Mouse (Mus musculus) embryo, embryonic 10 days (tissue): ENCODE data around the gene Prss57.

Experiments used
- DNase-seq: peaks from one replicate; pipeline ENCODE4 v3.0.0-alpha.2; 2015; ENCODE audit warnings: low spot score

Prss57 gene

GRCm38 (mm10) chr10:79807826-79808225, 17.1 kb upstream of the Prss57 start:
- DNase-seq = no peak

GRCm38 (mm10) chr10:79806972-79807371, 16.2 kb upstream of the Prss57 start:
- no peak for DNase-seq

DNA sequence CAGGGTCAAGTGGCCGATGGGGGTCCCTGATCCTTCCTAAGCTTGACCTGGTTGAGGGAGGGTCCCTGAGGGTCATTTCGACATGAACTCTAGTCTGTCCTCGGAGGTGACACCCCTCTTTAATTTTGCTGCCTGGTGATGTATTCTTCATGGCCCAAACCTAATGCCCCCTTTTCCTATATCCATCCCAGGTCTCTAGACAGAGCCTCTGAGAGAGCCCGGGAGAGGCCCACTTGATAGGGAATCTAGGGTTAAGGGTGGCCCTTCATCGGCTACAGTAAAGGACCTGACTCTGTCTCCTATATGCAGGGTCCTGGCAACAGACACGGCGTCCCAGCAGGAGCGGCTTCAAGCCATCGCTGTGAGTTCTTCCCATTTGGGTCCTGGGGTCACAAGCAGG, 15.6 kb upstream of the Prss57 start:
- no peak for DNase-seq

GRCm38 (mm10) chr10:79805636-79806035, 14.9 kb upstream of the Prss57 start:
- no peak for DNase-seq

DNA sequence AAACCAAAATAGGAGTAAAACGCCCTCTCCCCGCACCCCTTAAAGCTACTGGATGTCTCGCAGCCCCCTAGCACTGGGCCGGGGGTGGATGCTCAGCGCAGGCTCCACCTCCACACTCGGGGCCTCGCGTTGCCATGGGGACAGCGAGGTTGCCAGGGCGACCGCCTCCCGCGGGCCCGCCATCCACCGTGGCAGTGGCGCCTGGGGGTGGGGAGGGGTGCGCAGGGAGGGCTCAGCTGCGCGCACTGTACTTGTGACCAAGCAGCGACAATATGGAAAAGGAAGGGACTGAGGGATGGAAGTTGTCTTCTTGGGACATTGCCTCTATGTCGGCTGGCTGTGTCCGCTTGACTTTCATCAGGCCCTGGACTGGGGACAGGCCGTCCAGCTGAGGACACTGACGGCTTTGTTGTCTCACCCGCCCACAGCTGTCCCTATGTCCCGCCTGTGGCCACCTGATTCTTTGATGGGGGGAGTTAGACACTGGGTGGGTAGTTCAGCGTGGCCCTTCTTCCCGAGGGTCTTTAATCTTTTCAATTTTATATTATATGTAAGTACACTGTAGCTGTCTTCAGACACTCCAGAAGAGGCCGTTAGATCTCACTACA, 13.1 kb upstream of the Prss57 start:
- DNase-seq = peak; percentile 87

GRCm38 (mm10) chr10:79802331-79802971, 11.7 kb upstream of the Prss57 start:
- DNase-seq = no peak

GRCm38 (mm10) chr10:79801837-79802236, 11.1 kb upstream of the Prss57 start:
- no peak for DNase-seq

GRCm38 (mm10) chr10:79800508-79800907, 9.7 kb upstream of the Prss57 start:
- no peak for DNase-seq

DNA sequence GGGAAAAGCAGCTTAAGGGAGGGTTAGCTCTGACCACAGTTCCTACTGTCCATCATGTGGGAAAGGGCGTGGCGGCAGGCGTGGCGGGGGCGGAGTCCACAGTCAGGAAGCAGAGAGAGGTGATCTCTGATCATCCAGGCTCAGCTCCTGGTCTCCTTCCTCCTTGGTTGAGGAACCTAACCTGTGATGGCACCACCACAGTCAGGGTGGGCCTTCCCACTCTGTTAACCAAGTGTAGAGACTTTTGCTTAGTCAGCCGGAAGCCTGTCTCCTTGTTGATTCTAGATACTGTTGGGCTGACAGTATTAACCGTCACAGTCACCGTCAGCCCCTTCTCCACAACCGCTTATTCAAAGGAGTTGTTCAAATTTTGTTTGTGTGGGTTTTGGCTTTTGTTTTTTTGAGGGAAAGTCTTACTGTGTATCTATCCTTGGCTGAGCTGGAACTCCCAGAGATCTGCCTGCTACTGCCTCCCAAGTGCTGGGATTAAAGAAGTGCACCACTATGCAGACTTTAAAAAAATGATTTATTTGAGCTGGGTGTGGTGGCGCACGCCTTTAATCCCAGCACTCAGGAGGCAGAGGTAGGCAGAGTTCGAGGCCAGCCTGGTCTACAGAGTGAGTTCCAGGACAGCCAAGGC, 7.6 kb upstream of the Prss57 start:
- no peak for DNase-seq

DNA sequence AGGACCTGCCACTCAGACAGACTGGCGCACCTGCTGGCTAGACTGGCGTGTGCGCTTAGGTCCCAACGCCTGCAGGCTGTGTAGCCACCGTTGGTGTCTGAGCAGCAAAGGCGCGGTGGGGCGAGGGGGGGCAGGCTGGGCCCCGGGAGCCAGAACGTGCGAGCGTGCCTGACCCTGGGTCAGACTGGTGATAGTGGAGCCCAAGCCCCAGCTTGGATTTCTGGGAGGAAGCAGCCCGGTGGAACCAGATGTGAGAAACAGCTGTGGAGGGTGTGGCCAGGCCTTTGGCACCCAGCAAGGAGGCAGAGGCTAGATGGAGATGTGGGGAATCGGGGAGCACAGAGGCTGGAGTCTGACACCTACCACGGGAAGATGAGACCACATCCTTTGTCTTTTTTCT, 6.6 kb upstream of the Prss57 start:
- no peak for DNase-seq

GRCm38 (mm10) chr10:79795905-79796304, 5.1 kb upstream of the Prss57 start:
- DNase-seq = no peak

GRCm38 (mm10) chr10:79794491-79794931, 3.8 kb upstream of the Prss57 start:
- DNase-seq = peak; percentile 67

GRCm38 (mm10) chr10:79793738-79794490, 3.2 kb upstream of the Prss57 start:
- DNase-seq = peak; percentile 60

- DNase-seq = peak; percentile 88
These were observed 2.4 kb upstream of the Prss57 start, which contains the start of gene Palm for GRCm38 (mm10) chr10:79793051-79793737. Palm (plus strand) TSS chr10:79793572.

DNA sequence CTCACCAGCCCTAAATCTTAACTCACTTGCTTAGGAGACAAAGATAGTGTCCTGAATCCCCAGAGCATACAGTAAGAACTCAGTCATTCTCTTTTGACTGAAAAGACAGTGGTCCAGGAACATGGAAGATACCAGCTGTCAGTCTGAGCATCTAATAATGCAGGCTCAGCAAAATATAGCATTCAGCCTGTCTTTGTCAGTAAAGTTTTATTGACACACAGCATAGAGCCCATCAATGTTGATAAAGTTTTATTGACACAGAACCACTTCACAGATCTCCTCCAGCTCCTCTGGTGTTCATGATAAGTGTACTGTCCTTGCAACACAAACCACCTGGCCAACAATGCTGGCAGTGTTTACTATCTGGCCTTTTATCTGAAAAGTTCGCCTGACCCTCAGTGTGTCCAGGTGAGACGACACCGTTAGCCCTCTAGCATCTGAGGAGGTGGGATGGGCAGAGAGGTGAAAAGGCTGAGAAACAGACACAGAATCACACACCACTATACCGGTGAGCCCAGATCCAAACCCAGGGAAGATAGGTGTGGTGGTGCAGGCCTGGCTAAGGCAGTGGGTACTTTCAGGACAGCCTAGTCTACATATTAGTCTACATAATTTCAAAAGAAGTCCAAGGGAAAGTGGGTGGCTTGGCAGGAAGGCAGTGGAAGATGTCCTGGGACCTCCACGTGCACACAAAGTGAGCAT, 1.7 kb upstream of the Prss57 start:
- DNase-seq = no peak

DNA sequence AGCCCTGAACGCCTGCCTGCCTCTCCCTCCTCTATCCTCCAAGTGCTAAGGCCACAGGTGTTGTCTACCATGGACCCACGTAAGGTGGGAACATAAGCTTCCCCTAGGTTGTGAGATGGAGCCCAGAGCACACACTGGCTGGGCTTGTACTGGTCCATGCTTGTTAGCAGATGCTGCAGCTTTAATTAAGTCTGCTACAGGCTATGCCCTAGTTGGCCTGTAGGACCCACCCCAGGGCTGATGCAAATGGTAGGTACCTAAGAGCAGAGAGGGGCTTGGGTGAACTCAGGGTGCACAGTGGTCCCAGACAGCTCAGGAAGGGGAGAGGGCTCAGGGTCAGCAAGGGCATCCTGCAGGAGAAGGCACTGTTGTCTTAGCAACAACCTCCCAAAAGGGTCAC, 1.2 kb downstream of the Prss57 start:
- DNase-seq = no peak

DNA sequence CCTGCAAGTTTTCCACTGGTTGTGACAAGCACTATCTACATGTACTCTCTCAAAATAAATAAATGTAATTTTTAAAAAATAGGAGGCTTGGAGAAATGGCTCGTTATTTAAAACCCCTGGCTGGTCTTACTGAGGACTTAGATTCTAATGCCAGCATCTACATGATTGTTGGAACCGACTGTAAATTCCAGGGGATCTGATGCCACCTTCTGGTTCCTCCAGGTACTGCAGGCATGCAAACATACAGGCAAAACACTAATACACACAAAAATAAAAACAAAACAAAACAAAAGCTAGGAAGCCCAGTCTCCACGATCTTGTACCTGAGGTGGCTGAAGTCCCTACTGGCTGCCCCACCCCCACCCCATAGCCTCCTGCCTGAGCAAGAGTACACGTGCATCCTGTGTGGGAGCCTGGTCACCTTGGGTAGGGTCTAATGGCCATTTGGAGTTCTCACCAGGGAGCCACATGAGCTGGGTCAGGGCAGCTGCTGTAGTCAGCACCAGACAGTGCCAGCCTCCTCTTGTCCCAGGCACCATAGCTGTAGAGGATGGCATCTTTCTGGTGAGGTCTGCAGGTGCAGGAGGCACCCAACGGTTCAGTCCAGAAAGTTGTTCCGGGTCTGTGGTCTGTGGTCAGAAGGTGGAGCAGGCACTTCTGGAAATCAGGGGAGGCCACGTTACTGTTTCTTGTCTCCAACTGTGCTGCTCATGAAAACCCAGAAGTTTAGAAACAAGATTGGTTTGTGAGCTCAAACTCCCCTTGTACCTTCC, 2.2 kb downstream of the Prss57 start:
- DNase-seq = peak; percentile 75

GRCm38 (mm10) chr10:79783920-79784800, 6.6 kb downstream of the Prss57 start:
- DNase-seq = peak; percentile 80

GRCm38 (mm10) chr10:79783050-79783449, 7.7 kb downstream of the Prss57 start:
- no peak for DNase-seq

DNA sequence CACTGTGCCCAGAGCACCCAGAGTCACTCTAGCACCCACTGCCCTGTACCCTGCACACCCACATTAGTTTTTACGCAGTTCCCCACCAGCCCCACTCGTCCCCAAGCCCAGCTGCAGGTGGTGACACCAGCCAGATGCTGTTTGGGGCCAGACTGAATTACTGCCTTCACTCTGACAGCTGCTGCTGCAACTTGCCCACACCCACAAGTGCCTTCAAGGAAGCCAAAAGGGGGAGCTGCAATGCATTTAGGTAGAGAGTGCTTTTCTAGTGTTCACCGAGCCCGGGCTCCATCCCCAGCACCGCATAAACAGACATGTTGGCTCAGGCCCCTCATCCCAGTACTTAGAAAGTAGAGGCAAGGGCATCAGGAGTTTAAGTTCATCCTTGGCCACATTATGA, 8.8 kb downstream of the Prss57 start:
- no peak for DNase-seq
